Mouse (Mus musculus): ENCODE results near the gene Ehmt2.
A peak's percentile ranks its signal among the peaks of the same experiment; 100 is the strongest.
"Not testable (repeated sequence)": the region's sequence is repeated elsewhere in the genome, so short reads cannot be mapped to it uniquely, and the experiment has no call there.

The Ehmt2 gene

DNA sequence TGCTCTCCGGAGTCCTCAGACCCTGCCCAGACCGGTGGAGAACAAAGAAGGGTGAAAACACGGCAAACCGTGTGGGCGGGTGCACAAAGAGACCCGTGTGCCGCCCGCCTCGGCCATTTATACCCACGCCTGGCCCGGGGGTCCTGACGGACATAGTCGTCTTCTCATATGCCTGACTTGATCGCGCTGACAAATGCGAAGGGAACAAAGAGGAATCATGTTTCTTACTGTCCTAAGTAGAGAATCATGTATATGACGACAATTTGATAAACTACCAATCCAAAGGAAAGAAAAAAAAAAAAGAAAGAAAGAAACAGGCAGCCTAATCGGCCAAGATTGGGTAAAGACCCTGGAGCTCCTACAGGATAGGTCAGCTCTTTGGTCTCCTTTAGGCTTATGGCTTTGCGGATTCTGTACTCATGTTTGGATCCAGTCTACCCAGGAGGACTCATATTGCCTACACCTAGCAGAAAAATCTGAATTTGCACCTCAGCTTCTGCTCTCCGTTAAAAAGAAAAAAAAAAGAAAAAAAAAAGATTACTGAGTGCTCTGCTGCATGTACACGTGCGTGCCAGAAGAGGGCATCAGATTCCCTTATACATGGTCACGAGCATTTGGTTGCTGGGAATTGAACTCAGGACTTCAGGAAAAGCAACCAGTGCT, 54.2 kb downstream of the Ehmt2 start:
- DNase-seq (ENCODE audit: low spot score in 2 of 2), result peak; percentile 81 to 86

- DNase-seq (ENCODE audit: low spot score in 2 of 2), result no peak
These were observed 55.0 kb downstream of the Ehmt2 start for GRCm38 (mm10) chr17:34953258-34953657.

DNA sequence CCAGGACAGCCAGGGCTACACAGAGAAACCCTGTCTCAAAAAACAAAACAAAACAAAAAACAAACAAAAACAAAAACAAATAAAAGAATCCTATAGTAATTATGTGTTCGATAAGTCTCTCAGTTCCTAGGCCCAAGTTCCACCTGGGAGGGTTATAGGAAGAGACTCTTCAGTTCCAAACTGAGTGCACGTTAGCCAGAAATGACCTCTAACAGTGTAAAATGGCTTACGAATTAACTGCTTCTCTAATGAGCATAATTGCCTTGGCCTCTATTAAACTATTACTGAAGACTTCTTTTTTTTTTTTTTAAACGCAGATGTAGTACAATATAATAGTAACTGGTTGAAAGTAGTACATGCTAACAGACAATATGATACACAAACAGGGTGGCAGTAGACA, 55.6 kb downstream of the Ehmt2 start:
- DNase-seq (ENCODE audit: low spot score in 2 of 2), result no peak

GRCm38 (mm10) chr17:34954831-34955230, 56.6 kb downstream of the Ehmt2 start:
- DNase-seq (ENCODE audit: low spot score in 2 of 2), result no peak

DNA sequence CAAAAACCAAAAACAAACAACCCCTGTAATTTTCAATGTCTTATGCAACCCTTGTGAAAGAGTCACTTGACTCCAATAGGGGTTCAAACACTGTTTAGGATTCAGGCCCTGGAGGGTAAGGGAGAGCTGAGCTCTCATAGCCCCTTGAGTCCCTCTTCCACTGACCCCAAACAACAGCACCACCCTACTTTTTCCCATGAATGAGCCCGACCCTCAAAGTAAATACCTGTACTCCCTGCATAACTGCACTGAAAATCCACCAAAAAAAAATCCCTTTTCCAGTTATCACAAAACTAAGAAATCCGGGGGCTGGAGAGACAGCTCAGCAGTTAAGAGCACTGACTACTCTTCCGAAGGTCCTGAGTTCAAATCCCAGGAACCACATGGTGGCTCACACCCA, 57.6 kb downstream of the Ehmt2 start:
- no peak for DNase-seq (ENCODE audit: low spot score in 2 of 2)

DNA sequence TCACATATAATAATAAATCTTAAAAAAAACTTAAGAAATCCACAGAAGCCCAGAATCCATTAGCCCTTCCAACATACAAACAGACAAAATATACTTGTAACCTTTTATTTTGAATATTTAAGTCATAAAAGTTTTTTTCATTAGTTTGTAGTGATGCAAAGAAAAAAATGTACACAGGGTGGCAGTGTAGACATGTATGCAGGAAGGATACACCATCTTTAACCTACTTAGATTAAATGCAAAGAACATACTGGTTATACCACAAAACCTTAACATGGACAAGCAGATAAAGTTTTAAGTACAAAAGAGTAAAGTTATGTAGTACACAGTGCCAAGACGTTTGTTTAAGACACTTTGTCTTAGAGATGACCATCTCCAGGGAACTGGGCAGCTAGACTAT, 58.1 kb downstream of the Ehmt2 start:
- no peak for DNase-seq (ENCODE audit: low spot score in 2 of 2)

- not testable (repeated sequence) for DNase-seq (ENCODE audit: low spot score in 2 of 2)
These were observed 59.0 kb downstream of the Ehmt2 start for GRCm38 (mm10) chr17:34957291-34957690.

DNA sequence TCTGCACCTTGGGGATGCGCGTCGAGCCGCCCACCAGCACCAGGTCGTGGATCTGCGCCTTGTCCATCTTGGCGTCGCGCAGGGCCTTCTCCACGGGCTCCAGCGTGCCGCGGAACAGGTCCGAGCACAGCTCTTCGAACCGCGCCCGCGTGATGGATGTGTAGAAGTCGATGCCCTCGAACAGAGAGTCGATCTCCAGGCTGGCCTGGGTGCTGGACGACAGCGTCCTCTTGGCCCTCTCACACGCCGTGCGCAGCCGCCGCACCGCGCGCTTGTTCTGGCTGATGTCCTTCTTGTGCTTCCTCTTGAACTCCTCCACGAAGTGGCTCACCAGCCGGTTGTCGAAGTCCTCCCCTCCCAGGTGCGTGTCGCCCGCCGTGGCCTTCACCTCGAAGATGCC, 59.7 kb downstream of the Ehmt2 start:
- DNase-seq (ENCODE audit: low spot score in 2 of 2), result not testable (repeated sequence)

DNA sequence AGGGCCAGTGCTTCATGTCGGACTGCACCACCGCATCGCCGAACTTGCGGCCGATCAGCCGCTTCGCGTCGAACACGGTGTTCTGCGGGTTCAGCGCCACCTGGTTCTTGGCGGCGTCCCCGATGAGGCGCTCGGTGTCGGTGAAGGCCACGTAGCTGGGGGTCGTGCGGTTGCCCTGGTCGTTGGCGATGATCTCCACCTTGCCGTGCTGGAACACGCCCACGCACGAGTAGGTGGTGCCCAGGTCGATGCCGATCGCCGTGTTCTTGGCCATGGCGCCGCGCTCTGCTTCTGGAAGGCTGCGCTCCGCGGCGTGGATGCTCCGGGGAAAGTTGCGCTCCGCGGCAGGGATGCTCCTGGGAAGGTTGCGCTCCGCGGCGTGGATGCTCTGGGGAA, 60.5 kb downstream of the Ehmt2 start:
- DNase-seq (ENCODE audit: low spot score in 2 of 2), result not testable (repeated sequence)

DNA sequence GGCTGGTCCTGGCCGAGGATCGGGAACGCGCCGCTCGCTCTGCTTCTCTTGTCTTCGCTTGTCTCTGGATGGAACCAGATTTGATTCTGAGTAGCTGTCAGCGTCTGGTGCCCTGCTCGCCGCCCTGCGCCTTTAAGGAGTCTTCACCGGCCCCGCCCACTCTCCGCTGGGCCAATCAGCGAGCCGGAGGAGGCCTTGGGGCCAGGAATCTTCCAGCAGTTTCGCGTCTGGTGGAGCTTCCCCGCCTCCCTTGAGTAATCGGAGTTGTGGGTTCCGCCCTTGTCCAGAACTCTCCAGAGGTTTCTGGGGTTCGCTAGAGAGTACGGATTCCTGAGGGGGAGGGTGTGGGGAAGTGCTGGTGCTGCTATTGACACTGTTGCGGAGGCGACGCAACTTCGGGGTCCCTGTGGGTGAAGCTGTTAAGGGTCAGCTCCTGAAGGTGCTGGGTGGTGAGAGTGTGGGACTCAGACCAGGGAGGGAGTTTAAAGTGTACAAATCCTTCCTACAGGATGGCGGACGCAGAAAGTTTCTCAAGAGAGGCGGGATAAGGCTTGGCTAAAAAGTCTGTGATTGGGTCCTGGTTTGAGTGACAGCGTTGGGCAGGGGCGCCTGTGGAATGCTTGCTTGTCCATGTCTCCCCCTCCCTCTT, 61.0 kb downstream of the Ehmt2 start, which contains the start of gene Hspa1b:
Hspa1b (minus strand) TSS at position 109 of the 649 bp plus-strand sequence.
- DNase-seq (ENCODE audit: low spot score in 2 of 2), result peak; percentile 63 to 73

DNA sequence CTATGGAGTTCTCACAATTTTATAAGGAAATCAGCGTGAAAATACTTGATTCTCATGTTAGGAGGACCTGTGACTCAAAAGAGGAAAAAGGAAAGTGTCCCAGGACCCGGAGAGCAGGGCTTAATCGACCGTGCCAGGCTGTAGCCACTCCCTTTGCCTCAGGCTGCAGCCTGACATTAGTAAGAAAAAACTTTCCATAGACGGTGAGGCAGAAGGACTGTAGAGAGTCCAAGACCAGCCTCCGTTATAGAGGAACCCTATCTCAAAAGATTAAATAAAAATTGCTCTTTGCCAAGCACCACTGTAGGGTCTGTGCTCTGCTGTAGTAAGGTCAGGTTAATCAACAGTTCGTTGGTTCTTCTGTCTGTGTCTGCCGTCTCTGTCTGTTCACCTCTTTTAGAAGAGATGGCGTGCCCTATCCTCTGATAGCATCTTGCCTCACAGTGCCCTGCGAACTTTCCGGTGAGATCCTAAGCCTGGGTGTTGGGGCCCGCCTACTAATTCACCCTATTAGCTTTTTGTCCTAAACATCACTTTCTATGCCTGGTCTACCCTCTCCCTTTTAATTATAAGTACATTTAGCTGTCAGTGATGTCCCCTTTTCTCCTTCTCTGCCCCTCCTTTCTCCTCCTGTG, 61.7 kb downstream of the Ehmt2 start:
- DNase-seq (ENCODE audit: low spot score in 2 of 2), result no peak

DNA sequence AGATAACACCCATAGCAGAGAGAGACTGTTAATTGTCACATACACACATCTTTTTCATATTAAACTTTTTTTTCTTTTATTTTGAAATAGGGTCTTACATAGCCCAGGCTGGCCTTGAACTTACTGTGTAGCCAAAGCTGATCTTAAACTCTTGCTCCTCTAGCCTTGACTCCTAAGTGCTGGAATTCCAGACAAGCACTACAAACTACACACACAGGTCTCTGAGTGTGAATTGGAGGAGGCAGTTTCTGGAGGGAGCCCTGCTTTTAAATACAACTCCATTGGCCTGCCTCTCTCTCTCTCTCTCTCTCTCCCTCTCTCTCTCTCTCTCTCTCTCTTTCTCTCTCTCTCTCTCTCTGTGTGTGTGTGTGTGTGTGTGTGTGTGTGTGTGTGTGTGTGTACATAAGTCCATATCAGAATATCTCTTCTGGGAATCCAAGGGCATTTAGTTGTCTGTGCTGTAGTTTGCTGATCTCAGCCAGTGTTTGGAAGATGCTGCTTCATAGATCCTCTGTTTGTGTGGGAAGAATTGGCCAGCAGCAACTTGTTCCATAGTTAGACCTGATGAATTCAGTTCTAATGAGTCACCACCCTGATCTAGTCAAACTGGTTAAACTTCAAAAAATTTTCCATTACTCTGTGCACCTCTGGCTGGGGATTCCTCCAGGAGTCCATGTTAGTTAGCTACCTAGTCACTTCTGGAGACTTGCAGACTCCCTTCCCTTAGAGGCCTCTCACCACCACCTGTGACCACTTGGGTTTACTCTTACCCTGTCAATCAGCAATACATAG, 62.6 kb downstream of the Ehmt2 start:
- DNase-seq (ENCODE audit: low spot score in 2 of 2), result no peak

GRCm38 (mm10) chr17:34962125-34962524, 63.9 kb downstream of the Ehmt2 start:
- DNase-seq (ENCODE audit: low spot score in 2 of 2), result no peak

- DNase-seq (ENCODE audit: low spot score in 2 of 2), result no peak
These were observed 64.6 kb downstream of the Ehmt2 start for GRCm38 (mm10) chr17:34962841-34963240.

Measured in spleen, postnatal 10 days (tissue).